Mouse (Mus musculus) frontal cortex, adult (tissue): ENCODE data around the gene Slc30a7.
A peak's percentile ranks its signal among the peaks of the same experiment; 100 is the strongest.
"Not testable (repeated sequence)": the region's sequence is repeated elsewhere in the genome, so short reads cannot be mapped to it uniquely, and the experiment has no call there.

Experiments used
- ATAC-seq: cut with Nextera tagmentation; 2 replicates; pipeline ENCODE4 v1.9.2; 2017; ENCODE audit warnings: mild to moderate bottlenecking, moderate library complexity, mixed read lengths; ENCODE audit not compliant: low TSS enrichment

Gene Slc30a7

GRCm38 (mm10) chr3:115949220-115949920 lies 57.8 kb downstream of the Slc30a7 start:
- ATAC-seq = no peak

- ATAC-seq = no peak
Measured at GRCm38 (mm10) chr3:115946272-115946671, 60.9 kb downstream of the Slc30a7 start.

GRCm38 (mm10) chr3:115944376-115944775 lies 62.8 kb downstream of the Slc30a7 start:
- ATAC-seq = no peak

- no peak for ATAC-seq
Measured at GRCm38 (mm10) chr3:115941464-115941863, 65.7 kb downstream of the Slc30a7 start.

GRCm38 (mm10) chr3:115940510-115940909 lies 66.7 kb downstream of the Slc30a7 start:
- ATAC-seq = no peak

- ATAC-seq = no peak
Measured at GRCm38 (mm10) chr3:115937807-115938206, 69.4 kb downstream of the Slc30a7 start.

GRCm38 (mm10) chr3:115936734-115937599 lies 70.2 kb downstream of the Slc30a7 start:
- ATAC-seq = no peak

- ATAC-seq = peak; percentile 94
Measured at GRCm38 (mm10) chr3:115933293-115934186, 73.7 kb downstream of the Slc30a7 start.

GRCm38 (mm10) chr3:115931701-115932100 lies 75.5 kb downstream of the Slc30a7 start:
- ATAC-seq = no peak

GRCm38 (mm10) chr3:115926531-115926930 lies 80.7 kb downstream of the Slc30a7 start:
- no peak for ATAC-seq

GRCm38 (mm10) chr3:115924401-115925190 lies 82.6 kb downstream of the Slc30a7 start:
- no peak for ATAC-seq

GRCm38 (mm10) chr3:115907406-115907805 lies 99.8 kb downstream of the Slc30a7 start:
- not testable (repeated sequence) for ATAC-seq

- ATAC-seq = no peak
Measured at GRCm38 (mm10) chr3:115905567-115905966, 101.6 kb downstream of the Slc30a7 start.

- ATAC-seq = peak; percentile 83; the same call in 1 of the 2 replicates
Measured at GRCm38 (mm10) chr3:115905067-115905466, 102.1 kb downstream of the Slc30a7 start.

- no peak for ATAC-seq
Measured at GRCm38 (mm10) chr3:115902301-115902956, 104.8 kb downstream of the Slc30a7 start.

GRCm38 (mm10) chr3:115898354-115898948 lies 108.8 kb downstream of the Slc30a7 start:
- ATAC-seq = no peak

- ATAC-seq = no peak
Measured at GRCm38 (mm10) chr3:115893166-115893565, 114.0 kb downstream of the Slc30a7 start.

- ATAC-seq = no peak
Measured at GRCm38 (mm10) chr3:115892341-115892740, 114.9 kb downstream of the Slc30a7 start.
